Mouse (Mus musculus): ENCODE data around the gene Lrrc8c. TPM values are rescaled to one million over a fixed set of nuclear protein-coding genes. Genes with fewer than 3 reads are reported as not detected.

The Lrrc8c gene
- total RNA-seq (2023) = 123 TPM

DNA sequence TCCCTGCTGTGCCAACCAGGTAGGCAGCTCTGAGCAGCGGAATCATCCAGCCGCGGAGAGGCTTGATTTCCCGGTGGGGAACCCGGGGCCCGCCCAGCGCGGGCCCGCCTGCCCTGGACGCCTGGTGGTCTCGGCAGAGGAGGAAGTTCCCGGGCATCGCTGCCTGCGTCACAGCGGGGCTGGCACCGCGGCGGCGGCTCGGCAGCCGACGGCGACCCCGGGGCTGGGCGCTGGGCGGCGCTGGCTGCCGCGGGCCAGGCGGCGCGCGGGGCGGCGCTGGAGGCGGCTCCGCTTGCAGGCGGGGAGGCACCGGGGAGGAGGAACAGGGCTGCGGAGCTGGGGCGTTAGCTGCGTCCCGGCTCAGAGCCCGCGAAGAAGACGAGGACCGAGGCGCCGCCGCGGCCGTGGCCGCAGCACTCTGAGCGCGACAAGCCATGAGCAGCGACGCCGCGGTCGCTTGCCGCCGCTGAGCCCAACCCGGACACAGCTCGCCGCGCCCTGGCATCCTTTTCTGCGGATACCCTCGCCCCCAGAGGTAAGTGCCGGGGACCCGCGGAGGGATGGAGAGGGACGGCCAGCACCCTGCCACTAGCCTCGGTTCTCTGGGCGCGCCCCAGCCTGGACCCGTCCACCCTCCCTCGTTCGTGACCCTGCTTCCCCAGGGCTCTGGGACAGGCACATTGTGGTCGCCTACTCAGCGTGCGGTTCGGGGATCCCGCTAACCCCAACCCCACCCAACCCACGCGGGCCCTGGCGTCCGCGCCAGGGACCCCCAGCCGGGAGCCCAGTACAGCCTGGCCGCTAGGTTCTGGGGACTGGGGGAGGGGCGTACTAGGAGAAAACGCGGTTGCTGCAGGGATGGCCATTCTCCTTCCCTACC lies at the start of gene Lrrc8c:
Lrrc8c (plus strand) TSS at position 293 of the 880 bp plus-strand sequence.

Other genes with a start within 250 kb of the Lrrc8c start
- gene Gm43302, start 225.7 kb upstream of the Lrrc8c start, total RNA-seq (2023) = 0.94 TPM
- gene Gbp6, start 225.7 kb upstream of the Lrrc8c start, total RNA-seq (2023) = 47.6 TPM
- gene Lrrc8b, start 103.6 kb upstream of the Lrrc8c start, total RNA-seq (2023) = 6.8 TPM
- gene Lrrc8d, start 180.6 kb downstream of the Lrrc8c start, total RNA-seq (2023) = 36.7 TPM

All from CD4-positive naive resting alpha-beta T cell, adult 76 days (primary cell).